Mouse (Mus musculus): Measurements from ENCODE around the gene Rbm17. TPM values are rescaled to one million over a fixed set of nuclear protein-coding genes. Genes with fewer than 3 reads are reported as not detected.

Gene Rbm17
- total and polyA plus RNA-seq, 3 experiments = 101 to 184 (median 138) TPM

DNA sequence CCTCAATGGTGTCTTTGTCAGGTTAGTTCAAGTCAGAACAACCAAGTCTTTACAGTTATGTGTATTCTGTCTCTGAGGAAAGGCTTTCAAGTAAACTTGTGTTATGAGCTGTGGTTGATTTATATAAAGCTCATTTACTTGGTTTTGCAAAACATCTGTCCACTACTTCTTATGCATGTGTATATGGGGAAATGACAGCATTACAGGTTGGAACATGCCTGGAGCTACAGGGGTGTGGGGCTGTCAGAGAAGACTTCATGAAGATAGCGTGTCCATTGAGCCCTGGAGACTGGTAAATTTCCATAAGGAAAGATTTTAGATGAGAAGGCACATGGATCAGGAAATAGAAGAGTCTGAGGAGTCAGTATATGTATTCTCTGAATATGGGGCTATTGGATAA lies 40.1 kb upstream of the Rbm17 start:
- Histone ChIP-seq H3K9me3 (replicated peaks) (no peaks in the 10 kb centered on the region), H3K36me3 (replicated peaks) (no peaks in the 10 kb centered on the region), H3K27me3 (ENCODE audit: insufficient read depth, low read length) (no peaks in the 10 kb centered on the region), H3K4me1 (ENCODE audit: insufficient read depth, low read depth, low read length) (no peaks in the 10 kb centered on the region), H3K4me3 (ENCODE audit: low read depth, low read length) (no peak overlapping the region)
- ATAC-seq (ENCODE audit: extremely low read depth, insufficient number of reproducible peaks, low FRiP score, poor library complexity, severe bottlenecking) (no peak), DNase-seq (ENCODE audit: low spot score) (no peak)
- TF ChIP-seq CTCF (IDR thresholded peaks at IDR 0.05; ENCODE audit: low read depth, low read length) (no peak), TAL1 (conservative IDR thresholded peaks at IDR 0.05; ENCODE audit: low read depth, low read length) (no peak), POLR2AphosphoS5 (IDR thresholded peaks at IDR 0.05; ENCODE audit: insufficient replicate concordance, low read depth, low read length) (no peak), GATA2 (IDR thresholded peaks at IDR 0.05; ENCODE audit: borderline replicate concordance, low read depth, low read length) (no peak), GATA1 (IDR thresholded peaks at IDR 0.05; ENCODE audit: borderline replicate concordance, low read length) (no peak)

DNA sequence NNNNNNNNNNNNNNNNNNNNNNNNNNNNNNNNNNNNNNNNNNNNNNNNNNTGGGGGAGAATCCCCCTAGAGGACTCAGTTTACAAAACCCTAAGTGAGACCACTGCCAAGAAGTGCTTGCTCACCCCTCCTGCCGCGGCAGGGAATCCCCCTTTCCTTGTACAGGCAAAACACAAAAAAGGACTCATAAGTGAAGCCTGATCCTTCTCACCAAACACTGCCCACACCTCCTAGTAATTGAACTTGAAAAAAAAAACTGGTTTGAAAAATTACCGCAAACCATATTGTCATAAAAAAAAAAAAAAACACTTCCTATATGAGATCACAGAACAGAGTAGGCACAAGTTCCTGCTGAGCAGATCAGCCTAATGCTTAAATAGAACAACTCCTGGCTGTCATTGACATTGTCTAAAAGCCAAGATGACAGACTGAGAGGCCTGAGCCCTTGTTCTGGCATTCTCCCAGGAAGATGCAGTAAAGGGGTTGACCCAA lies 38.5 kb upstream of the Rbm17 start, which contains the start of gene Il2ra:
Gene Il2ra, plus strand, starts transcription at position 357 of the 491 bp plus-strand sequence.
- H3K4me3 ChIP-seq (ENCODE audit: low read depth, low read length) = no peak within 1 kb of the TSS
- DNase-seq (ENCODE audit: low spot score) (no peak), ATAC-seq (ENCODE audit: extremely low read depth, insufficient number of reproducible peaks, low FRiP score, poor library complexity, severe bottlenecking) (no peak)
- no peaks in the 10 kb centered on the region for H3K4me1 ChIP-seq (ENCODE audit: insufficient read depth, low read depth, low read length)
- H3K27me3 ChIP-seq (ENCODE audit: insufficient read depth, low read length) = no peaks in the 10 kb centered on the region
- TF ChIP-seq TAL1 (conservative IDR thresholded peaks at IDR 0.05; ENCODE audit: low read depth, low read length) = no peak
- TF ChIP-seq CTCF (IDR thresholded peaks at IDR 0.05; ENCODE audit: low read depth, low read length) = no peak
- TF ChIP-seq GATA2 (IDR thresholded peaks at IDR 0.05; ENCODE audit: borderline replicate concordance, low read depth, low read length) = no peak
- no peak for TF ChIP-seq POLR2AphosphoS5 (IDR thresholded peaks at IDR 0.05; ENCODE audit: insufficient replicate concordance, low read depth, low read length)
- no peak for TF ChIP-seq GATA1 (IDR thresholded peaks at IDR 0.05; ENCODE audit: borderline replicate concordance, low read length)
- H3K36me3 ChIP-seq (replicated peaks) = no peaks in the 10 kb centered on the region
- no peaks in the 10 kb centered on the region for H3K9me3 ChIP-seq (replicated peaks)

GRCm38 (mm10) chr2:11637115-11637514 lies 33.2 kb upstream of the Rbm17 start:
- TF ChIP-seq CTCF (IDR thresholded peaks at IDR 0.05; ENCODE audit: low read depth, low read length) (no peak), POLR2AphosphoS5 (IDR thresholded peaks at IDR 0.05; ENCODE audit: insufficient replicate concordance, low read depth, low read length) (no peak), GATA2 (IDR thresholded peaks at IDR 0.05; ENCODE audit: borderline replicate concordance, low read depth, low read length) (no peak), TAL1 (conservative IDR thresholded peaks at IDR 0.05; ENCODE audit: low read depth, low read length) (no peak), GATA1 (IDR thresholded peaks at IDR 0.05; ENCODE audit: borderline replicate concordance, low read length) (no peak)
- no peak for ATAC-seq (ENCODE audit: extremely low read depth, insufficient number of reproducible peaks, low FRiP score, poor library complexity, severe bottlenecking)
- DNase-seq (ENCODE audit: low spot score) = no peak

DNA sequence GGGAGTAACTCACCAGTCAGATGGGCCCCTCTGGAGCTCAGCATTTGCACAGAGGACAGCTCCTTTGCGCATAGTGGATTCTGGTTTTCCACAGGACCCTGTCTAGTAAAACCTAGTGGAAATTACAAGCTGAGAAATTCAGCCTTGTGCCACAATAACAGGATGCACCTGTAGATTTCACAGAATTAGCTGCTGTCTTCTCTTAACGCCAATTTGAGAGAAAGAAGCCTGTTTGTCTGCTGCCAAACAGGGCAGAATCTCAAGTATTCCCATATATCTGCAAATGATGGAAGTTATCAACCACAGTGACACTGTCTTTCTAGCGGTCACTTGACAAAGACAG lies 32.2 kb upstream of the Rbm17 start:
- Histone ChIP-seq H3K36me3 (replicated peaks) (no peaks in the 10 kb centered on the region), H3K27me3 (ENCODE audit: insufficient read depth, low read length) (no peaks in the 10 kb centered on the region; the same call in 1 of the 2 replicates), H3K4me3 (ENCODE audit: low read depth, low read length) (no peak overlapping the region), H3K9me3 (replicated peaks) (no peaks in the 10 kb centered on the region), H3K4me1 (ENCODE audit: insufficient read depth, low read depth, low read length) (no peaks in the 10 kb centered on the region)
- DNase-seq (ENCODE audit: low spot score) = no peak
- no peak for TF ChIP-seq GATA2 (IDR thresholded peaks at IDR 0.05; ENCODE audit: borderline replicate concordance, low read depth, low read length)
- no peak for ATAC-seq (ENCODE audit: extremely low read depth, insufficient number of reproducible peaks, low FRiP score, poor library complexity, severe bottlenecking)

More at GRCm38 (mm10) chr2:11637115-11637514, 33.2 kb upstream of the Rbm17 start:
- H3K36me3 ChIP-seq (replicated peaks) = no peaks in the 10 kb centered on the region
- no peaks in the 10 kb centered on the region for H3K9me3 ChIP-seq (replicated peaks)
- no peaks in the 10 kb centered on the region for H3K4me1 ChIP-seq (ENCODE audit: insufficient read depth, low read depth, low read length)
- no peak overlapping the region for H3K4me3 ChIP-seq (ENCODE audit: low read depth, low read length)
- H3K27me3 ChIP-seq (ENCODE audit: insufficient read depth, low read length) = no peaks in the 10 kb centered on the region; the same call in 1 of the 2 replicates

DNA sequence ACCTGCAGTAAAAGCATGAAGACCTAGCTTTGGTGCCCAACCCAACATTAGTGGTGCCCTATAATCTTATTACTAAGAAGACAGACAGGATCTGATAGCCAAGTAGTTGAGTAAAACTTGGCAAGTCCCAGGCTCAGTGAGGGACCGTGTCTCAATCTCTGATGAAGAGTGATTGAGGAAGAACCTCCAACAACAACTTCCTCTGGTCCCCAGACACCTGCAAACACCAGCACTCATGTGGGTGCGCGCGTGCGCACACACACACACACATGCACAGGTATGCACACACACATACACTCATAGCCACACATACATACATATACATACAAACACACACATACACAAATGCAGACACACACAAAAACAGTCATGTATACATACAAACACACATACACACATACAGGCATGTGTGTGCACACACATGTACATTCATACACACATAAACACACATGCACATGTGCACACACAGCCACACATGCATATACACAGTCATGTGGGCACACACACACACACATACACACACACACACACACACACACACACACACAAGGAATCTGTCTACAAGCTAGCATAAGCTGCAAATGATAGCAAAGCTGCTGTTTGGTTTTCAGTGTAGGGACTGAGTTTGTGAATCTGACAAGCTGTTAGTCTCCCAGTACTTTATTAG lies 31.7 kb upstream of the Rbm17 start:
- ATAC-seq (ENCODE audit: extremely low read depth, insufficient number of reproducible peaks, low FRiP score, poor library complexity, severe bottlenecking) = no peak
- no peaks in the 10 kb centered on the region for H3K4me1 ChIP-seq (ENCODE audit: insufficient read depth, low read depth, low read length)
- no peaks in the 10 kb centered on the region for H3K9me3 ChIP-seq (replicated peaks)
- H3K36me3 ChIP-seq (replicated peaks) = no peaks in the 10 kb centered on the region
- no peak overlapping the region for H3K4me3 ChIP-seq (ENCODE audit: low read depth, low read length)
- TF ChIP-seq GATA2 (IDR thresholded peaks at IDR 0.05; ENCODE audit: borderline replicate concordance, low read depth, low read length) (no peak), POLR2AphosphoS5 (IDR thresholded peaks at IDR 0.05; ENCODE audit: insufficient replicate concordance, low read depth, low read length) (no peak), GATA1 (IDR thresholded peaks at IDR 0.05; ENCODE audit: borderline replicate concordance, low read length) (no peak), CTCF (IDR thresholded peaks at IDR 0.05; ENCODE audit: low read depth, low read length) (no peak), TAL1 (conservative IDR thresholded peaks at IDR 0.05; ENCODE audit: low read depth, low read length) (no peak)
- no peak for DNase-seq (ENCODE audit: low spot score)
- no peaks in the 10 kb centered on the region; the same call in 1 of the 2 replicates for H3K27me3 ChIP-seq (ENCODE audit: insufficient read depth, low read length)

DNA sequence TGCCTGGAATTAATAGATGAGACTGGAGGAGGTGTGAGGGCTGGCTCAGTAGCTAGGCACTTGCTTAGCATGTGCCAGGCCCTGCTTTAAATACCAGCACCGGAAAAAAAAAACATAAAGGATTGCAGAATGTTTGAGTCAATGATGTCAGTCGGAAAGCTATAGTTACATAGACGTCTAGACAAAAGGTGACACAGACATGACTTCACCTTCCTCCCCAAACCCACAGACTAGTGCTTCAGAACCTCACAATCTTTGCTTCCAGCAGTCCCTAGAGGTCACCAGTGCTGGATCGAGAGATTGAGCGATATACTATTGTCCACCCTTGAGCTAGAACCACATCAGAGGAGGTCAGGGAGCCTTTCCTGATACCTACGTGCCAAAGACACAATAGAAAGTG lies 31.1 kb upstream of the Rbm17 start:
- TF ChIP-seq CTCF (IDR thresholded peaks at IDR 0.05; ENCODE audit: low read depth, low read length) (no peak), GATA1 (IDR thresholded peaks at IDR 0.05; ENCODE audit: borderline replicate concordance, low read length) (no peak), POLR2AphosphoS5 (IDR thresholded peaks at IDR 0.05; ENCODE audit: insufficient replicate concordance, low read depth, low read length) (no peak), TAL1 (conservative IDR thresholded peaks at IDR 0.05; ENCODE audit: low read depth, low read length) (no peak), GATA2 (IDR thresholded peaks at IDR 0.05; ENCODE audit: borderline replicate concordance, low read depth, low read length) (no peak)
- Histone ChIP-seq H3K36me3 (replicated peaks) (no peaks in the 10 kb centered on the region), H3K9me3 (replicated peaks) (no peaks in the 10 kb centered on the region), H3K4me3 (ENCODE audit: low read depth, low read length) (no peak overlapping the region), H3K4me1 (ENCODE audit: insufficient read depth, low read depth, low read length) (no peaks in the 10 kb centered on the region), H3K27me3 (ENCODE audit: insufficient read depth, low read length) (no peaks in the 10 kb centered on the region; the same call in 1 of the 2 replicates)
- DNase-seq (ENCODE audit: low spot score) (no peak), ATAC-seq (ENCODE audit: extremely low read depth, insufficient number of reproducible peaks, low FRiP score, poor library complexity, severe bottlenecking) (no peak)

Measured in G1E (cell line).